Mouse (Mus musculus) embryonic fibroblast, embryonic 13.5 days (primary cell): ENCODE data around the gene Fbxl13.

Source experiments
- CTCF ChIP-seq: IDR thresholded peaks from 2 replicates; pipeline ENCODE4 v1.5.1; 2011; ENCODE audit warnings: mild to moderate bottlenecking, control low read depth, low read length, moderate library complexity, borderline replicate concordance; ENCODE audit not compliant: insufficient read depth
- POLR2A ChIP-seq: IDR thresholded peaks from 2 replicates; pipeline ENCODE4 v1.6.1; 2011; ENCODE audit warnings: low read depth, mild to moderate bottlenecking, control low read depth, low read length, moderate library complexity

GRCm38 (mm10) chr5:21487306-21487705 lies 158.1 kb downstream of the Fbxl13 start:
- no peak for TF ChIP-seq CTCF
- TF ChIP-seq POLR2A, result no peak
